Mouse (Mus musculus): ENCODE results near the gene Mst1. TPM values are rescaled to one million over a fixed set of nuclear protein-coding genes. Genes with fewer than 3 reads are reported as not detected.

Mst1 gene
- polyA plus RNA-seq, 1 experiment from 2014 or later = 0.20 TPM

DNA sequence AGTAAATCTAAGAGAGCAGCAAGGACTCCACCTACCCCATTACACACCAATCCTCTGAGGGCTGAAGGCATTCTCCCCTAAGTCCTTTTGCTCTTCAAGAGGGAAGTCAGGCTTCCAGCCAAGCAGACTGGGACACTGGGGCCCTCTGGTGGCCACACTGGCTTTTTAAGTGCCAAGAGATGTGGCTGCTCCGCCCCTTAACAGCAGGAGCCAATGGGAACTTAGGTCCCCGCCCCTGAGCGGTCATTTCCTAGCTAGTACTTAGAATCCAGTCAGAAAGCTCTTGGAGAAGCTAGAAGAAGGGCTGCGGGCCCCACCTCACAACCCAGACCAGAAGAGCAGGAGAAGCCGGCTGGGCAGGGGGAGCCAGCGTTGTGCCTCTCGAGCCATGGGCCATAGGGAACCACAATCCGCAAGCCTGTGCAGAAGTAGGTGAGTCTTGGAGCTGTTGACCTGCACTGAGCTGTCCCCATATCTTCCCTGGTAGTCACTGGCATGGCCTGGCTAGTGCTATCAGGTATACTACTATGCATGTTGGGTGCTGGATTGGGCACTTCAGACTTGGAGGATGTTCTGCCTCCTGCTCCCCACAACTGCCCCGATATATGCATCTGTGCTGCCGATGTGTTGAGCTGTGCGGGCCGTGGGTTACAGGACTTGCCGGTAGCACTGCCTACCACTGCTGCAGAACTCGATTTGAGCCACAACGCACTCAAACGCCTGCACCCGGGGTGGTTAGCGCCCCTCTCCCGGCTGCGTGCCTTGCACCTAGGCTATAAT lies 27.2 kb upstream of the Mst1 start, which contains the start of gene Amigo3:
Amigo3 (plus strand) TSS at position 275 of the 780 bp plus-strand sequence.
- H3K4me2 ChIP-seq = peak within 1 kb of the TSS; percentile 53
- peak; percentile 100 for DNase-seq
- 50% methylated on average over 20 of the region's 20 CpGs for WGBS
- no peaks in the 10 kb centered on the region for H3K27me3 ChIP-seq (ENCODE audit: insufficient read depth, low read length)
- H3K4me1 ChIP-seq (ENCODE audit: insufficient read depth) = peaks cover 7% of the 10 kb centered on the region; the same call in 1 of the 2 replicates
- no peak within 1 kb of the TSS for H3K9ac ChIP-seq
- peak; percentile 57 for ATAC-seq (ENCODE audit: insufficient read depth)
- TF ChIP-seq CTCF (IDR thresholded peaks at IDR 0.05; ENCODE audit: low read depth) = peak; percentile 91
- H3K9me3 ChIP-seq (ENCODE audit: low read depth, low read length) = no peaks in the 10 kb centered on the region
- peak within 1 kb of the TSS; percentile 6 for H3K4me3 ChIP-seq (ENCODE audit: low read depth, low read length)
- peak within 1 kb of the TSS; percentile 73; the same call in 1 of the 2 replicates for H3K27ac ChIP-seq (ENCODE audit: low read depth)
- H3K36me3 ChIP-seq (ENCODE audit: insufficient read depth) = peaks cover 65% of the 10 kb centered on the region

GRCm38 (mm10) chr9:108053665-108054225 lies 26.5 kb upstream of the Mst1 start:
- Histone ChIP-seq H3K4me3 (ENCODE audit: low read depth, low read length) (no peak overlapping the region), H3K27ac (ENCODE audit: low read depth) (peak overlapping the region; percentile 73; the same call in 1 of the 2 replicates), H3K9ac (no peak overlapping the region), H3K9me3 (ENCODE audit: low read depth, low read length) (no peaks in the 10 kb centered on the region), H3K36me3 (ENCODE audit: insufficient read depth) (peaks cover 71% of the 10 kb centered on the region), H3K27me3 (ENCODE audit: insufficient read depth, low read length) (no peaks in the 10 kb centered on the region), H3K4me2 (peak overlapping the region; percentile 53), H3K4me1 (ENCODE audit: insufficient read depth) (peaks cover 5% of the 10 kb centered on the region; the same call in 1 of the 2 replicates)
- DNase-seq = no peak
- TF ChIP-seq CTCF (IDR thresholded peaks at IDR 0.05; ENCODE audit: low read depth) = no peak
- no peak for ATAC-seq (ENCODE audit: insufficient read depth)
- WGBS = 89% methylated on average over 15 of the region's 15 CpGs

DNA sequence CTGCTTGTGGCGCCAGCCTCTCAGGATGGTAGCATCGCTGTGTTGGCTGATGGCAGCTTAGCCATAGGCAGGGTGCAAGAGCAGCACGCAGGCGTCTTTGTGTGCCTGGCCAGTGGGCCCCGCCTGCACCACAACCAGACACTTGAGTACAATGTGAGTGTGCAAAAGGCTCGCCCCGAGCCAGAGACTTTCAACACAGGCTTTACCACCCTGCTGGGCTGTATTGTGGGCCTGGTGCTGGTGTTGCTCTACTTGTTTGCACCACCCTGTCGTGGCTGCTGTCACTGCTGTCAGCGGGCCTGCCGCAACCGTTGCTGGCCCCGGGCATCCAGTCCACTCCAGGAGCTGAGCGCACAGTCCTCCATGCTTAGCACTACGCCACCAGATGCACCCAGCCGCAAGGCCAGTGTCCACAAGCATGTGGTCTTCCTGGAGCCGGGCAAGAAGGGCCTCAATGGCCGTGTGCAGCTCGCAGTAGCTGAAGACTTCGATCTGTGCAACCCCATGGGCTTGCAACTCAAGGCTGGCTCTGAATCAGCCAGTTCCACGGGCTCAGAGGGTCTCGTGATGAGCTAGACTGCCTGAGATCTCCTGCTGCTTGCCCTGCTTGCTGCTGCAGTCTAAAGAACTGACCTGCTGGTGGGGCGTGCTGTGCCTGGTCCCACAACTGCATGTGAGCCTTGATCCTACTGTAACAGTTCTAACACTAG lies 25.8 kb upstream of the Mst1 start:
- Histone ChIP-seq H3K4me2 (no peak overlapping the region), H3K9ac (no peak overlapping the region), H3K27ac (ENCODE audit: low read depth) (no peak overlapping the region), H3K27me3 (ENCODE audit: insufficient read depth, low read length) (no peaks in the 10 kb centered on the region), H3K4me3 (ENCODE audit: low read depth, low read length) (no peak overlapping the region), H3K9me3 (ENCODE audit: low read depth, low read length) (no peaks in the 10 kb centered on the region), H3K36me3 (ENCODE audit: insufficient read depth) (peaks cover 79% of the 10 kb centered on the region), H3K4me1 (ENCODE audit: insufficient read depth) (peaks cover 5% of the 10 kb centered on the region; the same call in 1 of the 2 replicates)
- no peak for ATAC-seq (ENCODE audit: insufficient read depth)
- no peak for DNase-seq
- WGBS = 84% methylated on average over 22 of the region's 22 CpGs
- no peak for TF ChIP-seq CTCF (IDR thresholded peaks at IDR 0.05; ENCODE audit: low read depth)

GRCm38 (mm10) chr9:108055061-108055460 lies 25.2 kb upstream of the Mst1 start:
- Histone ChIP-seq H3K4me1 (ENCODE audit: insufficient read depth) (peaks cover 5% of the 10 kb centered on the region; the same call in 1 of the 2 replicates), H3K36me3 (ENCODE audit: insufficient read depth) (peaks cover 81% of the 10 kb centered on the region), H3K4me3 (ENCODE audit: low read depth, low read length) (no peak overlapping the region), H3K4me2 (no peak overlapping the region), H3K27me3 (ENCODE audit: insufficient read depth, low read length) (no peaks in the 10 kb centered on the region), H3K27ac (ENCODE audit: low read depth) (no peak overlapping the region), H3K9me3 (ENCODE audit: low read depth, low read length) (no peaks in the 10 kb centered on the region), H3K9ac (no peak overlapping the region)
- no peak for TF ChIP-seq CTCF (IDR thresholded peaks at IDR 0.05; ENCODE audit: low read depth)
- DNase-seq = no peak
- no peak for ATAC-seq (ENCODE audit: insufficient read depth)
- 58% methylated on average over 1 of the region's 1 CpGs for WGBS

GRCm38 (mm10) chr9:108055661-108056237 lies 24.5 kb upstream of the Mst1 start:
- no peak overlapping the region for H3K9ac ChIP-seq
- ATAC-seq (ENCODE audit: insufficient read depth) (no peak), DNase-seq (no peak)
- H3K36me3 ChIP-seq (ENCODE audit: insufficient read depth) = peaks cover 76% of the 10 kb centered on the region
- WGBS = 80% methylated on average over 6 of the region's 6 CpGs
- H3K4me2 ChIP-seq = no peak overlapping the region
- H3K4me1 ChIP-seq (ENCODE audit: insufficient read depth) = peaks cover 5% of the 10 kb centered on the region; the same call in 1 of the 2 replicates
- H3K27ac ChIP-seq (ENCODE audit: low read depth) = no peak overlapping the region
- TF ChIP-seq CTCF (IDR thresholded peaks at IDR 0.05; ENCODE audit: low read depth) = no peak
- no peak overlapping the region for H3K4me3 ChIP-seq (ENCODE audit: low read depth, low read length)
- H3K9me3 ChIP-seq (ENCODE audit: low read depth, low read length) = no peaks in the 10 kb centered on the region
- no peaks in the 10 kb centered on the region for H3K27me3 ChIP-seq (ENCODE audit: insufficient read depth, low read length)

DNA sequence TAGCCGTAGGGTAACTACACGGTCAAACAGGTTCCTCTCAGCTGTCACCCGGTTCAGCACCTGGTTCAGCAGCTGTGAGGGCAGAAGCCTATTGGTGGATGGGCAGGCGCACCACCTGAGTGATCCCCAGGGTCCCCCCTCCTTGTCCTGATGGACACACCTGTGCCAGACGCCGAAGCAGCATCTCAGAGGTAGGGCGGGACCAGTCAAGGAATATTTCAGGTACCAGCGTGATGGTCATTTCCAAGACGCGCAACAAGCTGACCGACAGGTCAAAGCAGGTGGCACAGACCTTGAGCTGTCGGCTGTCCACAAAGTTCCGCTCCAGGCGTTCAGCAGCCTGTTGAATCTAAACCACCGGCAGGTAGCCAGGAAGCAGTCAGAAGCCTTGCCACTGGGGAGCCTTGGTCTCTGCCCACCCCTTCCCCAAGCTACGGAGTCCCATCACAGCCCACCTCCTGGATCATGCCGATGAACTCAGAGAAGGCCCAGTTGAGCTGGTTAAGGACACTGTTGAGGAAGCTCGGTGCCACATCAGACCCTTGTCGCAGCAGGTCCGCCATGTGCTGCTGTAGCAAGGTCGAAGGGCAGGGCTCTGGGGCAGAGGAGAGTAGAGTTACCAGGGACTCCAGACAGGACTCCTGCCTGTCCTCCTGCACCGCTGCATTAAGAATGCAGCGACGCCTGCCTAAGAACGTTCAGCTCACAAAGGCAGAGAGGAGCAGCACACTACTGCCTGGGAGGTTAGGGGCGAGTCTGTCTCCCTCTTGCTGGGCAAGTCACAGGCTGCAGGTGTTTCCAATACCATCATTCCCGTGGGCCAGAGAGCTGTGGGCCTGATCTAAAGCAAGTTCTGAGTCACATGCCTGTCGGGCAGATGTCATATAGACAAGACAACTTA lies 23.6 kb upstream of the Mst1 start:
- TF ChIP-seq CTCF (IDR thresholded peaks at IDR 0.05; ENCODE audit: low read depth) = no peak
- no peak overlapping the region for H3K4me3 ChIP-seq (ENCODE audit: low read depth, low read length)
- no peaks in the 10 kb centered on the region for H3K9me3 ChIP-seq (ENCODE audit: low read depth, low read length)
- H3K9ac ChIP-seq = no peak overlapping the region
- ATAC-seq (ENCODE audit: insufficient read depth) (no peak), DNase-seq (no peak)
- peaks cover 70% of the 10 kb centered on the region for H3K36me3 ChIP-seq (ENCODE audit: insufficient read depth)
- 77% methylated on average over 28 of the region's 28 CpGs for WGBS
- H3K27ac ChIP-seq (ENCODE audit: low read depth) = no peak overlapping the region
- H3K4me2 ChIP-seq = no peak overlapping the region
- H3K4me1 ChIP-seq (ENCODE audit: insufficient read depth) = peaks cover 5% of the 10 kb centered on the region; the same call in 1 of the 2 replicates
- H3K27me3 ChIP-seq (ENCODE audit: insufficient read depth, low read length) = no peaks in the 10 kb centered on the region

All from lung, embryonic 14.5 days (tissue).